Comparison of ENCODE assay signal across 29 mouse cellular contexts in the genomic region with DNA sequence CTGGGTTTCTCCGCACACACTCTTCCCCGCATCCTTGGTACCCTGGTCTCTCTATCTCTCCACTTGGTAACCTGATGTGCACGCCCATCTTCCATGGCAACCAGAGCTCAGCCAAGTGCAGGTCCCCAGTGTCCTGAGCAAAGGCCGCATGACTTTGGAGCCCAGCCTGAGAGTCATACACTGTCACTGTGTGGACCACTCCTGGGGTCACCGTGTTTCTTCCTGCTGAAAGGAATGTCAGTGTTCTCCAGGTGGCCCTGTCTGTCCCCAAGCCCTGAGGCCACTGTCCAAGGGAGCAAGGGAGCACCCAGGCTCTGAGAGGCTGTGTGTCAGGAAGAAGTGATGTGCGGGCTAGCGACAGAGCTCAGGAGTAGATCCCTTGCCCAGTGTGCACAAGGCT. TPM values are rescaled to one million over a fixed set of nuclear protein-coding genes. Genes with fewer than 3 reads are reported as not detected.
DNase-seq lines count a peak whose midpoint lies in the region; ATAC-seq and TF ChIP-seq lines count a peak whose summit lies in the region.
"Had no signal": no experiment of that assay in that cellular context is flagged by ENCODE, and none has a peak within 500 bp of the region (broad histone marks: within the 10 kb centered on the region; RNA-seq: fewer than 3 reads in every experiment).

No protein-coding gene starts in this region.

- no peak for TF ChIP-seq POLR2A in kidney, adult 2 months (IDR thresholded peaks at IDR 0.05; ENCODE audit: low read depth, low read length)
- no peak for TF ChIP-seq POLR2A in liver, adult 2 months (IDR thresholded peaks at IDR 0.05; ENCODE audit: extremely low read depth, insufficient read depth, low read length)

- no peak overlapping the region for H3K4me3 ChIP-seq in kidney, adult 2 months (ENCODE audit: insufficient read depth, low read depth, low read length)
- H3K4me3 ChIP-seq in kidney, embryonic 15.5 days (replicated peaks) = no peak overlapping the region
- H3K4me3 ChIP-seq in liver, adult 2 months (ENCODE audit: insufficient read depth, low read depth, low read length) = no peak overlapping the region
- H3K4me3 ChIP-seq in liver, embryonic 11.5 days (ENCODE audit: low read depth, low read length) = no peak overlapping the region
- H3K4me3 ChIP-seq: embryonic facial prominence, embryonic 13.5 days; embryonic facial prominence, embryonic 15.5 days; erythroblast, embryonic 14.5 days; forebrain, embryonic 10.5 days; forebrain, embryonic 12.5 days had no signal

- no peaks in the 10 kb centered on the region for H3K36me3 ChIP-seq in kidney, adult 2 months (ENCODE audit: control insufficient read depth, insufficient read depth, low read length)
- peaks cover 4% of the 10 kb centered on the region; the same call in 1 of the 2 replicates for H3K36me3 ChIP-seq in kidney, embryonic 15.5 days
- H3K36me3 ChIP-seq in liver, adult 2 months (ENCODE audit: control insufficient read depth, insufficient read depth, low read length) = no peaks in the 10 kb centered on the region
- H3K36me3 ChIP-seq in liver, embryonic 11.5 days (ENCODE audit: control insufficient read depth, insufficient read depth, low read length) = no peaks in the 10 kb centered on the region
- H3K36me3 ChIP-seq: embryonic facial prominence, embryonic 15.5 days; forebrain, embryonic 10.5 days; forebrain, embryonic 12.5 days; G1E had no signal

- H3K4me1 ChIP-seq in kidney, adult 2 months (ENCODE audit: control insufficient read depth, insufficient read depth, low read length) = peaks cover 31% of the 10 kb centered on the region; the same call in 1 of the 2 replicates
- H3K4me1 ChIP-seq in kidney, embryonic 15.5 days = peaks cover 16% of the 10 kb centered on the region; the same call in 1 of the 2 replicates
- peaks cover 10% of the 10 kb centered on the region for H3K4me1 ChIP-seq in liver, adult 2 months (ENCODE audit: control insufficient read depth, insufficient read depth, low read length)
- no peaks in the 10 kb centered on the region; the same call in 1 of the 2 replicates for H3K4me1 ChIP-seq in liver, embryonic 11.5 days (replicated peaks; ENCODE audit: control insufficient read depth, insufficient read depth, low read length)

- 80% methylated on average over 7 of the region's 7 CpGs for WGBS in kidney, adult 2 months
- 89% methylated on average over 7 of the region's 7 CpGs for WGBS in kidney, embryonic 15.5 days
- WGBS in liver, adult 2 months = 74% methylated on average over 7 of the region's 7 CpGs
- WGBS in liver, embryonic 11.5 days = 84% methylated on average over 7 of the region's 7 CpGs

- no peaks in the 10 kb centered on the region for H3K27me3 ChIP-seq in kidney, adult 2 months (replicated peaks; ENCODE audit: control insufficient read depth, insufficient read depth, low read length)
- no peaks in the 10 kb centered on the region for H3K27me3 ChIP-seq in kidney, embryonic 15.5 days
- H3K27me3 ChIP-seq in liver, adult 2 months (ENCODE audit: control insufficient read depth, insufficient read depth, low read length) = no peaks in the 10 kb centered on the region
- H3K27me3 ChIP-seq in liver, embryonic 11.5 days (replicated peaks; ENCODE audit: control insufficient read depth, insufficient read depth, low read length) = no peaks in the 10 kb centered on the region
- H3K27me3 ChIP-seq: CH12.LX, Patski had no signal

- H3K9ac ChIP-seq in kidney, embryonic 15.5 days = no peak overlapping the region
- no peak overlapping the region for H3K9ac ChIP-seq in liver, adult 2 months (ENCODE audit: low read depth, low read length)
- no peak overlapping the region for H3K9ac ChIP-seq in liver, embryonic 11.5 days (ENCODE audit: low read depth, low read length)
- H3K9ac ChIP-seq: embryonic facial prominence, embryonic 13.5 days; embryonic facial prominence, embryonic 15.5 days; forebrain, embryonic 12.5 days had no signal

- no peak overlapping the region for H3K27ac ChIP-seq in kidney, adult 2 months (ENCODE audit: insufficient read depth, low read depth, low read length)
- H3K27ac ChIP-seq in kidney, embryonic 15.5 days = no peak overlapping the region
- H3K27ac ChIP-seq in liver, adult 2 months (replicated peaks; ENCODE audit: insufficient read depth, low read depth, low read length) = no peak overlapping the region
- H3K27ac ChIP-seq in liver, embryonic 11.5 days (ENCODE audit: low read depth, low read length) = no peak overlapping the region
- H3K27ac ChIP-seq: embryonic facial prominence, embryonic 13.5 days; embryonic facial prominence, embryonic 15.5 days; forebrain, embryonic 10.5 days; forebrain, embryonic 12.5 days had no signal

- H3K79me2 ChIP-seq in liver, adult 2 months (ENCODE audit: control insufficient read depth, insufficient read depth, low read length) = no peaks in the 10 kb centered on the region

- ATAC-seq in kidney, embryonic 15.5 days (replicated peaks; ENCODE audit: low FRiP score) = no peak
- ATAC-seq in liver, embryonic 11.5 days (replicated peaks; ENCODE audit: low FRiP score) = no peak
- ATAC-seq: CD4-positive, CD25-positive, alpha-beta regulatory T cell, adult 4 months; forebrain, embryonic 14.5 days; Patski had no signal

- H3K9me3 ChIP-seq in kidney, embryonic 15.5 days (replicated peaks) = no peaks in the 10 kb centered on the region
- H3K9me3 ChIP-seq in liver, embryonic 11.5 days (ENCODE audit: control insufficient read depth, low read length) = no peaks in the 10 kb centered on the region
- H3K9me3 ChIP-seq: embryonic facial prominence, embryonic 13.5 days; embryonic facial prominence, embryonic 15.5 days; forebrain, embryonic 10.5 days; forebrain, embryonic 12.5 days; G1E had no signal

- H3K4me2 ChIP-seq in kidney, embryonic 15.5 days = no peak overlapping the region
- no peak overlapping the region for H3K4me2 ChIP-seq in liver, embryonic 11.5 days
- H3K4me2 ChIP-seq: embryonic facial prominence, embryonic 13.5 days; embryonic facial prominence, embryonic 15.5 days; forebrain, embryonic 12.5 days had no signal

- DNase-seq in kidney, adult 11 months = peak; percentile 67
- DNase-seq in kidney, postnatal 4 days = no peak
- DNase-seq in kidney, adult 2 months = peak; percentile 73
- no peak for DNase-seq in kidney, postnatal 10 days
- peak; percentile 69 for DNase-seq in kidney, adult 9 months
- DNase-seq in liver, adult 2 months (ENCODE audit: extremely low read depth, low read depth, low spot score) = peak; percentile 46
- no peak for DNase-seq in liver, embryonic 11.5 days (ENCODE audit: low spot score)
- DNase-seq: adrenal gland, adult 2 months; adrenal gland, postnatal 10 days; adrenal gland, postnatal 25 days; B cell, adult 2 months; cerebellum, adult 11 months; cerebellum, adult 18-20 months; cerebellum, adult 8-10 months; cerebellum, adult 9-11 months; cerebellum, postnatal 14 days; cerebellum, postnatal 36 days; embryo, embryonic 11 days had no signal

- TF ChIP-seq CTCF in kidney, adult 2 months (conservative IDR thresholded peaks at IDR 0.05; ENCODE audit: insufficient read depth, insufficient read length, low read depth, low read length) = no peak
- no peak for TF ChIP-seq CTCF in liver, adult 2 months (IDR thresholded peaks at IDR 0.05; ENCODE audit: low read depth, low read length)

RNA-seq across cellular contexts. Expression of a gene that starts 21.2 kb away (rescaled TPM):
- polyA plus RNA-seq in kidney, adult 2 months (2012; rRNA removed) = 37.7 and 52.4 TPM in 2 replicates
- polyA plus RNA-seq in kidney, embryonic 15.5 days (2015; fragmentation: Nextera tagmentation; extraction: Ambion mirVana) = 16.7 and 18.4 TPM in 2 replicates
- total RNA-seq in liver, adult 2 months (2014; rRNA removed) = 5.2 and 7.0 TPM in 2 replicates
- polyA plus RNA-seq in liver, adult 2 months (2012; rRNA removed) = 11.3 and 12.2 TPM in 2 replicates
- 9.1 TPM in 2 replicates for polyA plus RNA-seq in liver, embryonic 11.5 days (2014; fragmentation: Nextera tagmentation; extraction: Ambion mirVana)

RNA-seq across cellular contexts. Expression of a gene that starts 26.9 kb away (rescaled TPM):
- 121 and 135 TPM in 2 replicates for polyA plus RNA-seq in kidney, adult 2 months (2012; rRNA removed)
- polyA plus RNA-seq in kidney, embryonic 15.5 days (2015; fragmentation: Nextera tagmentation; extraction: Ambion mirVana) = 148 and 167 TPM in 2 replicates
- total RNA-seq in liver, adult 2 months (2014; rRNA removed) = 42.6 and 50.1 TPM in 2 replicates
- 82.3 and 94.1 TPM in 2 replicates for polyA plus RNA-seq in liver, adult 2 months (2012; rRNA removed)
- polyA plus RNA-seq in liver, embryonic 11.5 days (2014; fragmentation: Nextera tagmentation; extraction: Ambion mirVana) = 175 and 190 TPM in 2 replicates

RNA-seq across cellular contexts. Expression of a gene that starts 27.4 kb away (rescaled TPM):
- 49.7 and 53.6 TPM in 2 replicates for polyA plus RNA-seq in kidney, adult 2 months (2012; rRNA removed)
- 0.99 and 7.4 TPM in 2 replicates for polyA plus RNA-seq in kidney, embryonic 15.5 days (2015; fragmentation: Nextera tagmentation; extraction: Ambion mirVana)
- total RNA-seq in liver, adult 2 months (2014; rRNA removed) = 6.4 and 8.3 TPM in 2 replicates
- polyA plus RNA-seq in liver, adult 2 months (2012; rRNA removed) = 19.9 TPM in 2 replicates
- polyA plus RNA-seq in liver, embryonic 11.5 days (2014; fragmentation: Nextera tagmentation; extraction: Ambion mirVana) = 1.4 and 5.3 TPM in 2 replicates
- polyA plus RNA-seq: embryonic facial prominence, embryonic 13.5 days; forebrain, embryonic 12.5 days had no signal

RNA-seq across cellular contexts. Expression of a gene that starts 42.9 kb away (rescaled TPM):
- polyA plus RNA-seq in kidney, adult 2 months (2012; rRNA removed) = 427 and 463 TPM in 2 replicates
- polyA plus RNA-seq in kidney, embryonic 15.5 days (2015; fragmentation: Nextera tagmentation; extraction: Ambion mirVana) = 99.2 and 138 TPM in 2 replicates
- 12.4 and 18.6 TPM in 2 replicates for total RNA-seq in liver, adult 2 months (2014; rRNA removed)
- 26.7 and 40.3 TPM in 2 replicates for polyA plus RNA-seq in liver, adult 2 months (2012; rRNA removed)
- 132 and 155 TPM in 2 replicates for polyA plus RNA-seq in liver, embryonic 11.5 days (2014; fragmentation: Nextera tagmentation; extraction: Ambion mirVana)

Comparison
In these comparisons a context has a peak if more than half of its experiments do, and no peak if none do; other contexts are left out.
1. DNase-seq: peak in kidney, adult 11 months (single experiment), kidney, adult 2 months (single experiment), kidney, adult 9 months (single experiment) and liver, adult 2 months (single experiment); none in kidney, postnatal 4 days (0 of 2), kidney, postnatal 10 days (single experiment) and liver, embryonic 11.5 days (single experiment).